ENCODE assay signal across 8 mouse cellular contexts in the genomic region with DNA sequence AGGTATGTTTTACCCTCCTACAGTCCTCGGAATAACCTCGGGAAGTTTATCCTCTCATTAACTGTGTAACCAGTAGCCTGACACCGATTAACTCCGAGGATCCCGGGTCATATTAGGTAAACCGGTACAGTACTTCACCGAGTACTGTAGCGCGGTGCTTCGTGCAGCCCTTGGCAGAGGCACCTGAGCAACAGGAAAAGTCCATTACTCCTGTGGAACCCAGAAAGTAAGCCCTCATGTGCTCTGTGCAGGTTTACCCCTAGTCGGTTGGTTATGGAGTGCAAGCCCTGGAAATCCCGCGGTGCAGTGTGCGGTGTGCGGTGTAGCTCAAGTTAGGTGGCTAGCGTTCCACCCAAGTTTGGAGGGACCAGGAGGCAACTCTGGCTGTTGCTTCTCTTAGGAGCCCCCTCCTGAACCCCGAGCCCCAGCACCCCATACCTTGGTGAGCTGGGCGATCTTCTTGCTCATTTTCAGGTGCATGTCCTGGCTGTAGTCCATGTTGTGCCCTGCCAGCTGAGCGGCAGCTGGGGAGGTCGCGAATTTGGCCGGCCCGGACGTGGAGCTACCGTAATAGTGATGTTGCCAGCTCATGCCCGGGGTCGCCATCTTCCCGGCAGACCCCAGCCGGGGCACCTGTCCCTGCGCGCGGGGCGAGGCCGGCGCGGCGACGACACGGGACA. TPM values are rescaled to one million over a fixed set of nuclear protein-coding genes. Genes with fewer than 3 reads are reported as not detected.
DNase-seq lines count a peak whose midpoint lies in the region; ATAC-seq and TF ChIP-seq lines count a peak whose summit lies in the region.

No protein-coding gene starts in this region.

- peaks cover 3% of the 10 kb centered on the region; the same call in 1 of the 2 replicates for H3K27me3 ChIP-seq in forebrain, embryonic 11.5 days (ENCODE audit: control insufficient read depth, insufficient read depth, low read length)
- H3K27me3 ChIP-seq in intestine, embryonic 15.5 days (replicated peaks), result peaks cover 4% of the 10 kb centered on the region; the same call in 1 of the 2 replicates
- peaks cover 37% of the 10 kb centered on the region for H3K27me3 ChIP-seq in liver, embryonic 15.5 days
- H3K27me3 ChIP-seq in small intestine, adult 2 months (ENCODE audit: control insufficient read depth, insufficient read depth, low read length), result peaks cover 18% of the 10 kb centered on the region

- peak; percentile 66 for ATAC-seq in forebrain, embryonic 11.5 days (replicated peaks; ENCODE audit: low FRiP score)
- peak; percentile 50 for ATAC-seq in intestine, embryonic 15.5 days
- ATAC-seq in liver, embryonic 15.5 days (ENCODE audit: insufficient read depth), result no peak

- no peaks in the 10 kb centered on the region for H3K9me3 ChIP-seq in forebrain, embryonic 11.5 days (ENCODE audit: control insufficient read depth, low read length)
- H3K9me3 ChIP-seq in intestine, embryonic 15.5 days, result no peaks in the 10 kb centered on the region
- no peaks in the 10 kb centered on the region for H3K9me3 ChIP-seq in liver, embryonic 15.5 days (replicated peaks)

- peak overlapping the region; percentile 80 for H3K4me3 ChIP-seq in forebrain, embryonic 11.5 days (ENCODE audit: low read depth, low read length)
- peak overlapping the region; percentile 76 for H3K4me3 ChIP-seq in intestine, embryonic 15.5 days (replicated peaks)
- peak overlapping the region; percentile 53 for H3K4me3 ChIP-seq in liver, embryonic 15.5 days (replicated peaks)
- peak overlapping the region; percentile 66 for H3K4me3 ChIP-seq in small intestine, adult 2 months (ENCODE audit: low read depth, low read length)

- DNase-seq in left cerebral cortex, postnatal 4 days, result peak; percentile 43
- DNase-seq in left cerebral cortex, adult 9 months (ENCODE audit: low spot score in 2 of 2), result no peak
- DNase-seq in brain, adult 2 months (ENCODE audit: low read depth, low spot score), result peak; percentile 53
- DNase-seq in forebrain, embryonic 11.5 days (ENCODE audit: low spot score), result peak; percentile 73
- no peak for DNase-seq in gastrocnemius, postnatal 25 days

- H3K4me1 ChIP-seq in forebrain, embryonic 11.5 days (replicated peaks; ENCODE audit: control insufficient read depth, insufficient read depth, low read length), result peaks cover 4% of the 10 kb centered on the region; the same call in 1 of the 2 replicates
- no peaks in the 10 kb centered on the region for H3K4me1 ChIP-seq in intestine, embryonic 15.5 days (replicated peaks)
- H3K4me1 ChIP-seq in liver, embryonic 15.5 days (replicated peaks), result no peaks in the 10 kb centered on the region
- 0 out of 2 replicates have a peak, but pooled peaks cover 2% of the 10 kb centered on the region for H3K4me1 ChIP-seq in small intestine, adult 2 months (ENCODE audit: control insufficient read depth, insufficient read depth, insufficient read length, low read length)

- peak overlapping the region; percentile 77 for H3K9ac ChIP-seq in forebrain, embryonic 11.5 days (ENCODE audit: low read length)
- H3K9ac ChIP-seq in intestine, embryonic 15.5 days, result peak overlapping the region; percentile 64
- no peak overlapping the region for H3K9ac ChIP-seq in liver, embryonic 15.5 days

- no peak for TF ChIP-seq POLR2A in small intestine, adult 2 months (IDR thresholded peaks at IDR 0.05; ENCODE audit: low read depth, low read length)

- no peak for TF ChIP-seq CTCF in small intestine, adult 2 months (IDR thresholded peaks at IDR 0.05; ENCODE audit: extremely low read depth, insufficient read length, insufficient replicate concordance, low read depth, low read length)

- no peaks in the 10 kb centered on the region for H3K36me3 ChIP-seq in forebrain, embryonic 11.5 days (ENCODE audit: control insufficient read depth, insufficient read depth, low read length)
- no peaks in the 10 kb centered on the region for H3K36me3 ChIP-seq in intestine, embryonic 15.5 days
- H3K36me3 ChIP-seq in liver, embryonic 15.5 days (replicated peaks), result no peaks in the 10 kb centered on the region
- H3K36me3 ChIP-seq in small intestine, adult 2 months (ENCODE audit: control insufficient read depth, insufficient read depth, low read length), result no peaks in the 10 kb centered on the region

- H3K4me2 ChIP-seq in forebrain, embryonic 11.5 days (ENCODE audit: low read depth, low read length, severe bottlenecking), result peak overlapping the region; percentile 86
- peak overlapping the region; percentile 96 for H3K4me2 ChIP-seq in intestine, embryonic 15.5 days (replicated peaks)
- peak overlapping the region; percentile 68 for H3K4me2 ChIP-seq in liver, embryonic 15.5 days

- 8% methylated on average over 39 of the region's 39 CpGs for WGBS in forebrain, embryonic 11.5 days
- WGBS in intestine, embryonic 15.5 days, result 8% methylated on average over 39 of the region's 39 CpGs
- WGBS in liver, embryonic 15.5 days (ENCODE audit: insufficient replicate concordance), result 10% methylated on average over 39 of the region's 39 CpGs
- 9% methylated on average over 39 of the region's 39 CpGs for WGBS in small intestine, adult 2 months

- no peak overlapping the region for H3K27ac ChIP-seq in forebrain, embryonic 11.5 days (ENCODE audit: low read depth, low read length)
- no peak overlapping the region for H3K27ac ChIP-seq in intestine, embryonic 15.5 days
- H3K27ac ChIP-seq in liver, embryonic 15.5 days (replicated peaks), result no peak overlapping the region
- no peak overlapping the region for H3K27ac ChIP-seq in small intestine, adult 2 months (ENCODE audit: insufficient read depth, low read depth, low read length)

- intact Hi-C loops in left cerebral cortex, postnatal 4 days (cut with DNase I), result no loop called here

RNA-seq across cellular contexts. Expression of a gene that starts 0.5 kb away (rescaled TPM):
- total RNA-seq in left cerebral cortex, postnatal 4 days (2021), result 10 to 100 TPM; 28.8 to 29.6 TPM
- polyA plus RNA-seq in forebrain, embryonic 11.5 days (2014; fragmentation: Nextera tagmentation; extraction: Ambion mirVana), result 6.1 and 8.2 TPM in 2 replicates
- polyA plus RNA-seq in intestine, embryonic 15.5 days (2015; fragmentation: Nextera tagmentation; extraction: Ambion mirVana), result 1.8 and 2.2 TPM in 2 replicates
- 0.16 and 0.25 TPM in 2 replicates for polyA plus RNA-seq in liver, embryonic 15.5 days (2015; fragmentation: Nextera tagmentation; extraction: Ambion mirVana)
- polyA plus RNA-seq in small intestine, adult 2 months (2012; rRNA removed), result 0.09 and 0.11 TPM in 2 replicates
- total RNA-seq in gastrocnemius, postnatal 25 days (2021), result under 1 TPM; 0.38 TPM

Comparison
In these comparisons a context has a peak if more than half of its experiments do, and no peak if none do; other contexts are left out.
1. DNase-seq: peak in left cerebral cortex, postnatal 4 days (single experiment), brain, adult 2 months (single experiment) and forebrain, embryonic 11.5 days (single experiment); none in left cerebral cortex, adult 9 months (0 of 2) and gastrocnemius, postnatal 25 days (single experiment).
2. Peak in every context shown above with its lines, with median percentiles within 50 percentile points of each other: H3K4me2 ChIP-seq and H3K4me3 ChIP-seq.